Mouse (Mus musculus) midbrain, embryonic 13.5 days (tissue): Measurements from ENCODE around the gene Nck2. TPM values are rescaled to one million over a fixed set of nuclear protein-coding genes. Genes with fewer than 3 reads are reported as not detected.

ENCODE experiments used
- ATAC-seq: fragments of 200-750 bp; cut with Nextera tagmentation; 2 replicates; pipeline ENCODE4 v1.8.0; 2017; ENCODE audit warnings: mild to moderate bottlenecking, moderate TSS enrichment, moderate library complexity
- H3K27ac ChIP-seq: fragments of 300-500 bp; sonication (generic); 2 replicates; pipeline ENCODE4 v1.5.1; 2015; ENCODE audit warnings: inconsistent platforms, mild to moderate bottlenecking, moderate library complexity
- H3K27me3 ChIP-seq: fragments of 300-500 bp; sonication (generic); 2 replicates; pipeline ENCODE4 v1.6.1; 2015; ENCODE audit warnings: mild to moderate bottlenecking, inconsistent platforms
- H3K36me3 ChIP-seq: fragments of 300-500 bp; sonication (generic); 2 replicates; pipeline ENCODE4 v1.6.1; 2015; ENCODE audit warnings: mild to moderate bottlenecking, inconsistent platforms
- H3K4me1 ChIP-seq: fragments of 300-500 bp; sonication (generic); replicated peaks from 2 replicates; pipeline ENCODE4 v1.6.1; 2015; ENCODE audit warnings: inconsistent platforms
- H3K4me2 ChIP-seq: fragments of 300-500 bp; sonication (generic); replicated peaks from 2 replicates; pipeline ENCODE4 v1.6.1; 2015; ENCODE audit warnings: moderate library complexity, mild to moderate bottlenecking, inconsistent platforms
- H3K4me3 ChIP-seq: fragments of 300-500 bp; sonication (generic); replicated peaks from 2 replicates; pipeline ENCODE4 v1.5.1; 2015; ENCODE audit warnings: mild to moderate bottlenecking, inconsistent platforms
- H3K9ac ChIP-seq: fragments of 300-500 bp; sonication (generic); replicated peaks from 2 replicates; pipeline ENCODE4 v1.6.1; 2015; ENCODE audit warnings: mild to moderate bottlenecking, inconsistent platforms
- H3K9me3 ChIP-seq: fragments of 300-500 bp; sonication (generic); 2 replicates; pipeline ENCODE4 v1.6.1; 2016; ENCODE audit warnings: mild to moderate bottlenecking, inconsistent platforms
- WGBS: fragments of 180-500 bp; shearing (Covaris S2); methylation state at CpG from one replicate; pipeline ENCODE4 v1.1.7; 2015; 5-methylcytosine and 5-hydroxymethylcytosine counted together
- polyA plus RNA-seq: library from polyadenylated mRNA; unstranded; fragments of >200 nt; fragmentation: Nextera tagmentation; extraction: Ambion mirVana; gene quantifications from 2 replicates; pipeline ENCODE4 v1.2.1, GENCODE M21; 2015

The Nck2 gene
- polyA plus RNA-seq, 1 experiment from 2014 or later: 35.4 TPM

DNA sequence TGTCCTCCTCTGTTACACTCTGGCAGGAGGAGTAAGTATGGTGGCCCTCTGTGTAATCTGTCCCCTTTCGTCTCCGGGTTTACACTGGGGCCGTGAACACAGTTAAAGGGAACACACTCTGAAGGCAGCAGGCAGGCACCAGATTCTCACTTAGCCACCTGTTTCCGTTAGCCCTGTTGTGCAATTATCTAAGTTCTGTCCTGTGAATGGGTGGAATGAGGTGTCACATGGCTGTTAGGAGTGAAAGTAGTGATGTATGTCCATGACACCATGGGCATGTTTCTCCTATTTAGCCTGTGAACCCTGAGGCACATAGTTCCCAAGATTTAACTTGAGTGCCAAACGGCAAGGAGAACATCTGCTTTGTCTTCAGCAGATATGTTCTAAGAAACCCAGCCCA lies 55.7 kb downstream of the Nck2 start:
- H3K4me3 ChIP-seq: no peak overlapping the region
- no peak overlapping the region for H3K9ac ChIP-seq
- H3K4me2 ChIP-seq: no peak overlapping the region
- no peak for ATAC-seq
- peaks cover 26% of the 10 kb centered on the region for H3K27me3 ChIP-seq
- H3K36me3 ChIP-seq: no peaks in the 10 kb centered on the region
- 87% methylated on average over 5 of the region's 5 CpGs for WGBS
- no peaks in the 10 kb centered on the region for H3K9me3 ChIP-seq
- peaks cover 44% of the 10 kb centered on the region for H3K4me1 ChIP-seq
- H3K27ac ChIP-seq: no peak overlapping the region

DNA sequence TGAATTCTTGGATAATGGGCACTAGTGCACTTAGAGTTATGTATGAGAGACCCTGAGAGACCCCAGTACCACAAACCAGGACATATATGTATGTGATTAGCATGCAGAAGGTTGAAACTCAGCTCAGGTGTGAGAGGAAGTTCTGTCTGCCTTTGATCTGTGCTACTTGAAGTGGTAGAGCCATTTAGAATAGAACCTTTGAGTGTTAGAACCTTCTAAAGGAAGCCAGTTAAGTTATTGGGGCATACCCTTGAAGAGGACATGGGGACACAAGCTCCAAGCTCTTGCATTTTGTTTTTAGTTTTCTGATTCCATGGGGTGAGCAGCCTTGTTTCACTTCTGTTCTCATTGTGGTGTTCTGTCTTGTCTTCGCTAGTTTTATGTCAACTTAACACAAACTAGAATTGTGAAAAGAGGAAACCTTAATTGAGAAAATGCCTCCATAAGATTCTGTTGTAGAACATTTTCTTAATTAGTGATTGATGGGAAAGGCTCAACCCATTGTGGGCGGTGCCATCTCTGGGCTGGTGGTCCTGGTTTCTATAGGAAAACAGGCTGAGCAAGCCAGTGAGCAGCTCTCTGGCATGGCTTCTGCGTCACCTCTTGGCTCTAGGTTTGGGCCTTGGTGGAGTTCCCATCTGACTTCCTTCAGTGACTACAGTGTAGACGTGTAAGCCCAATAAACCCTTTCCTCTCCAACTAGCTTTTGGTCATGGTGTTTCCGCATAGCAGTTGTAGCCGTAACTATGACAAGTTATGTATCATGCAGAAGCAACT lies 57.0 kb downstream of the Nck2 start:
- no peak overlapping the region for H3K9ac ChIP-seq

DNA sequence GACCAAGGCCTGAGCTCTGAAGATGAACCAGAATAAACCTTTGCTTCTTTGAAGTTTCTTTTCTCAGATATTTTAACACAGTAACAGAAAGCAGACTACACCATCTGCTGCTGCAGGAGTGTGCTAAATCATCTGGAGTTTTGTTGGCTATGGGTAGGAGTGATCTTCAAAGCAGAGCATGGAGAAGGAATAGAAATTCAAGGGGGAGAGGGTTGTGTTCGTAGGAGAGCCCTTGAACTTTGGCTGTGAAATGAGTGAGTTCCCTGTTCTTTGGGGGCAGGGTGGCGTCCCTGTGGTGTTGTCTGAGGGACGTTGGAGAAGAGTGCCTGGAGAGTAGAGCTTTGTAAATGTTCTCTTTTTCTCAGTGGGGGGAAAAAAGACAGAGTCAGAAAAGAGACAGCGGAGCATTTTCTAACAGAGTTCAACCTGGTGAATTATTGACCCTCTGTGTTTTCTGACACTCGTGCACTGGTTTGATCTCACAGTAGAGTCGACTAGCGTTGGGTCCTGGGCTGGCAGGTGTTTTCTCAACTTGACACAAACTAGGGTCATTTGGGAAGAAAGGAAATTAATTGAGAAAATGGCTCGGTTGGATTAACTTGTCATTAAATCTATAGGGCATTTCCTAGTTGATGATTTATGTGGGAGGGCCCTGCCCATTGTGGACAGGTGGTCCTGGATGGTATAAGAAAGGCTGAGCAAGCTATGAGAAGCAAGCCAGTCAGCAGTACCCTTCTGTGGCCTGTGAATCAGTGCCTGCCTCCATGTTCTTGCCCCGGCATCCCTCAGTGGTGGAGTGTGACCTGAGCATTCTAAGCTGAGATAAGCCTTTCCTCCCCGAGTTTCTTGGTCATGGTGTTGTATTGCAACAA lies 57.8 kb downstream of the Nck2 start:
- no peak overlapping the region for H3K4me3 ChIP-seq
- H3K36me3 ChIP-seq: no peaks in the 10 kb centered on the region
- H3K4me1 ChIP-seq: peaks cover 53% of the 10 kb centered on the region
- H3K9ac ChIP-seq: no peak overlapping the region
- peaks cover 26% of the 10 kb centered on the region for H3K27me3 ChIP-seq
- WGBS: 69% methylated on average over 10 of the region's 10 CpGs
- no peak for ATAC-seq
- no peaks in the 10 kb centered on the region for H3K9me3 ChIP-seq
- no peak overlapping the region for H3K4me2 ChIP-seq
- H3K27ac ChIP-seq: no peak overlapping the region

More for the DNA sequence above, 57.0 kb downstream of the Nck2 start:
- peaks cover 26% of the 10 kb centered on the region for H3K27me3 ChIP-seq
- no peak overlapping the region for H3K4me2 ChIP-seq
- no peaks in the 10 kb centered on the region for H3K9me3 ChIP-seq
- no peak for ATAC-seq
- no peak overlapping the region for H3K4me3 ChIP-seq
- H3K36me3 ChIP-seq: no peaks in the 10 kb centered on the region
- 92% methylated on average over 6 of the region's 6 CpGs for WGBS
- H3K4me1 ChIP-seq: peaks cover 52% of the 10 kb centered on the region
- H3K27ac ChIP-seq: no peak overlapping the region

DNA sequence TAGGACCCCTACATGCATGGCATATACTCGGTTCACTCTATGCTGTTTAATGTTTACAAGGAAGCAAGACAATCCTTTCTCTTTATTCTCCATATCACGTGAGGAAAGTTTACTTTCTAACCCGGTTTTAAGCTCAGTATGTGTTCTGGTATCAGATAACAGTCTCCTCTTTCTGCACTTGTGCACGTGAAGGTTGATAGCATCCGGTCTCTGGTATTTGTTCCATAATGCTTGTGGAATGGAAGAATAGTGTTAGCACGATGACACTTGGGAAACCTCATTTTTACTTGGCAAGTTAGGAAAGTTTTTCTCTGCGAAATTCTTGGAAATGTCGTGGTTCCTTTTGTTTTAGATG lies 58.4 kb downstream of the Nck2 start:
- Histone ChIP-seq H3K27me3 (peaks cover 26% of the 10 kb centered on the region), H3K4me1 (peaks cover 50% of the 10 kb centered on the region), H3K27ac (no peak overlapping the region), H3K4me2 (no peak overlapping the region), H3K9me3 (no peaks in the 10 kb centered on the region), H3K36me3 (no peaks in the 10 kb centered on the region), H3K4me3 (no peak overlapping the region), H3K9ac (no peak overlapping the region)
- no peak for ATAC-seq
- WGBS: 63% methylated on average over 8 of the region's 8 CpGs

DNA sequence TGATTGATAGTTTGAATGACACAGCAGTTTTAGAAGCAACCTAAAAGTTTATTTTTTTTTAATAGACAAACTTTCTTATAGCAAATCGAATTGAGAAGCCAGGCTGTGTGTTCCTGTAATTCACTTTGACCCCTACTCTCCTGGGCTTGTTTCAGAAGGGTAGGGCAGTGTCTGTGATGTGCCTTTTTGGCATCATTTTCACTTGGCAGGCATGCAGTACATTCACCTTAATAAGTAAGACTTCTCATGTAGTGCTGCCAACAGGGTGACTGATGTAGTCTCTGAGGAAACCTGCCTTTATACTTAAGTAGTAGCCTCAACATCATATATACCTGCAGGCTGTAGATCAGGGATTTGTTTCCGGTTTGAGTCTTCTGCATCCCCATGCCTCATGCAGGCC lies 58.9 kb downstream of the Nck2 start:
- 90% methylated on average over 2 of the region's 2 CpGs for WGBS
- Histone ChIP-seq H3K4me1 (peaks cover 45% of the 10 kb centered on the region), H3K27ac (no peak overlapping the region), H3K36me3 (no peaks in the 10 kb centered on the region), H3K27me3 (peaks cover 26% of the 10 kb centered on the region), H3K9ac (no peak overlapping the region), H3K9me3 (no peaks in the 10 kb centered on the region), H3K4me2 (no peak overlapping the region), H3K4me3 (no peak overlapping the region)
- no peak for ATAC-seq

DNA sequence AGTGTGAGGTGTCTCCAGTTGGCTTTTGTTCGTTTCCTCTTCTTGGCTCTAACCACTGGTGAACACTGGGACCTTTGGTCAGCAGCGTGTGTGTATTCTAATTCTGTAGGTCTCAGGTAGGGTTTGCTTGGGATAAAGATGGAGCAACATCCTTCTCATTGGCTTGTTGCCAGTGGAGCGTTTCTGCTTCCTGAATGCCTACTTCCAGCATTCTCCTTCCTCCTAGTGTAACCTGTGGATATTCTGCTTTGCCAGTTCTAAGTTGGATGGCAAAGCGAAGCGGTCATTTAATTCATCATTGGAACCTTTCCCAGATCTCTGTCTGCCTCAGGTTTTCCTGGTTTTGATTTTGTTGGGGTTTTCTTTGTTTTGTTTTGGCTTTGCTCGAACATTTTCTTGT lies 59.3 kb downstream of the Nck2 start:
- no peak overlapping the region for H3K4me2 ChIP-seq
- no peak overlapping the region for H3K4me3 ChIP-seq
- peaks cover 44% of the 10 kb centered on the region for H3K4me1 ChIP-seq
- H3K9ac ChIP-seq: no peak overlapping the region
- no peaks in the 10 kb centered on the region for H3K36me3 ChIP-seq
- 84% methylated on average over 6 of the region's 6 CpGs for WGBS
- peaks cover 26% of the 10 kb centered on the region for H3K27me3 ChIP-seq
- H3K27ac ChIP-seq: no peak overlapping the region
- no peaks in the 10 kb centered on the region for H3K9me3 ChIP-seq
- no peak for ATAC-seq

DNA sequence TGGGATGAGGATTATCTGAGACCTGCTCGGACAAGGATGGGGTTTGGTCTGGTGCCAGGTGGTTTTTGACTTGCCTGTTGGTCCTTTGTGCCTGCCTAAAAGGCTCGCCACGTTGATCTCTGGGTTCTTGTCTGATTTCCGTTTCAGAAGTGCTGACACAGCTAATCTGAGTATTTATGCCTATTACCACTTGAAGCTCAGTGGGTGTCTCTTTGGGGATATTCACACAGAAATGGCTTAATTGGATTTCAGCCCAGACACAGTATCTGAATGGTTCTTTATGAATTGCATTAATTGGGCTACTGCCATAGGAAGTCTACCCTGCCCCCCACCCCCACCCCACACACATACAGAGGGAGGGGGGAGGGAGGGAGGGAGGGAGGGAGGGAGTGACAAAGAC lies 59.9 kb downstream of the Nck2 start:
- peak; percentile 91 for ATAC-seq
- Histone ChIP-seq H3K9ac (no peak overlapping the region), H3K4me2 (no peak overlapping the region), H3K9me3 (no peaks in the 10 kb centered on the region), H3K4me3 (no peak overlapping the region), H3K27me3 (peaks cover 26% of the 10 kb centered on the region), H3K4me1 (peaks cover 44% of the 10 kb centered on the region), H3K36me3 (no peaks in the 10 kb centered on the region), H3K27ac (no peak overlapping the region; the same call in 1 of the 2 replicates)
- 6% methylated on average over 4 of the region's 4 CpGs for WGBS

DNA sequence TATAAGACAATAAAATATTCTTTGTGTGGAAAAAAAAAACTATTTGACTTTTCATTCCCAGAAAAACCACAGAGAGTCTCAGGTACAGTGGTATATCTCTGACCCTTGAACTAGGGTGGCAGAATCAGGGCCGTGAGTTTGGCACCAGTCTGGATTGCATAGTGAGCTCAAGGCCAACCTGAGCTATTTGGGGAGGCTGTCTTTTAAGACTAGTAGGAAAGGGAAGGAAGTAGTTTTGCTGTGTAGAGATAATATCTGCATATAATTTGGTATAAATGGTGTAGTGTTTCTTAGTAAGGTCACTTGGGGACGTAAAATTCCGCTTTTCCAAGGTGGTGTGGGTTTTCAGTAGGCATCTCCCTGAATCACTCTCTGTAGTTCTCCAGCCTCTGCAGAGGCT lies 62.3 kb downstream of the Nck2 start:
- no peak overlapping the region for H3K4me2 ChIP-seq
- H3K4me3 ChIP-seq: no peak overlapping the region
- no peaks in the 10 kb centered on the region for H3K9me3 ChIP-seq
- peaks cover 11% of the 10 kb centered on the region for H3K27me3 ChIP-seq
- ATAC-seq: no peak
- H3K27ac ChIP-seq: no peak overlapping the region
- H3K4me1 ChIP-seq: peaks cover 46% of the 10 kb centered on the region
- 91% methylated on average over 3 of the region's 3 CpGs for WGBS
- no peak overlapping the region for H3K9ac ChIP-seq
- peaks cover 3% of the 10 kb centered on the region; the same call in 1 of the 2 replicates for H3K36me3 ChIP-seq

DNA sequence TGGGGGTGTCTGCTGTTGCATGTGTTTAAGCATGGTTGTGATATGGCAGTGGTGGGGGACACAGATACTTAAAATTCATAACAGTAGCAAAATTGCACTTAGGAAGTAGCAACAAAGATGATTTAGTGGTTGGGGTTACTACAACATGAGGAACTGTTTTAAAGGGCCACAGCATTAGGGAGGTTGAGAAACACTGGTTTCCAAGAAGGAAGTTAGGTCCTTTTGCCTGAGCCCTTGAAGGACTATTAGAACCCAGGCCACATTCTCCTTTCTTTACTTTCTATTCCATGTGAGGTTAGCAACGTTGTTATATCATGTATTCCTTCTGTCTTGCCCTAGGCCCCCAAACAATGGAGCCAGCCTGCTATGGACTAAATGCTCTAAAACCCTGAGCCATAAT lies 63.4 kb downstream of the Nck2 start:
- H3K27me3 ChIP-seq: no peaks in the 10 kb centered on the region
- H3K4me3 ChIP-seq: no peak overlapping the region
- no peak overlapping the region for H3K4me2 ChIP-seq
- ATAC-seq: no peak
- H3K9me3 ChIP-seq: no peaks in the 10 kb centered on the region
- 93% methylated on average over 1 of the region's 1 CpGs for WGBS
- peaks cover 7% of the 10 kb centered on the region for H3K36me3 ChIP-seq
- H3K4me1 ChIP-seq: peaks cover 35% of the 10 kb centered on the region
- H3K9ac ChIP-seq: no peak overlapping the region
- H3K27ac ChIP-seq: no peak overlapping the region

DNA sequence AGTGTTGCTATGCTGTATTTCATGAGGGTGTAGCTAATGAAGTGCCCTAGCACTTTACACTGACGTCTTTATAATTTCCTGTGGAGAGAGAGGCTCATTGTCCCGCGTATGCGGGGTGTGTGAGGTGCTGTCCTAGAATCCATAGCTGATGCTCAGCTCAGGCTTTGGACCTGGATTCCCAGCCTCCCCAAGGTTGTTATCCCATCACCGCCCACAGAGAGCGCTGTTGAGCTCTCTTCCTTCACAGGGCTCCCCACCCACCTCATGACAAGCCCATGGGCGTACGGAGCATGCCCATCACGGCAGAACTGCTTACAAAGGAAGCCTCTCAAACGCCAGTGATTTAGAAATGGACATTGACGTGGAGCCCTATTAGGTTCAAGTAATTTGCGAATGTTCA lies 66.9 kb downstream of the Nck2 start:
- Histone ChIP-seq H3K4me1 (peaks cover 8% of the 10 kb centered on the region), H3K9ac (no peak overlapping the region), H3K4me3 (no peak overlapping the region), H3K27me3 (no peaks in the 10 kb centered on the region), H3K9me3 (no peaks in the 10 kb centered on the region), H3K27ac (no peak overlapping the region), H3K36me3 (peaks cover 15% of the 10 kb centered on the region), H3K4me2 (no peak overlapping the region)
- WGBS: 80% methylated on average over 12 of the region's 12 CpGs
- ATAC-seq: peak; percentile 59

DNA sequence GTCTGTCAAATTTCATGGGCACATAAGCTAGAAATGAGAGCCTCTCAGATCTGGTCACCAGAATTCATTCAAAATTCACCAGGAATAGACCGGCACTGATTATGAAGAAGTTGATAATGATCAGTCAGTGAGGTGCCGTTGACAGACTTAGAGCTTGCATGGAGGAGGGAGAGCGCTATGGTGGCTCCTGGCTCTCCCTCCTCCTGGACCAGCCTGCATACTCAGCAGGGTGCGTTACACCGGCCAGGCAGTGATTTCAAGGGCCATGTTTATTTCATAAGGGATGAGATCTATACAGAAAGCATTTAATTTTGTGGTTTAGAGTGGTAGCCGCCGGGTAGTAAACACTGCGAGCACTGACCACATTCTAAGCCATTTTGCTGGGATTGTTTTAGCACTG lies 67.3 kb downstream of the Nck2 start:
- Histone ChIP-seq H3K27me3 (no peaks in the 10 kb centered on the region), H3K9me3 (no peaks in the 10 kb centered on the region), H3K4me1 (peaks cover 4% of the 10 kb centered on the region; the same call in 1 of the 2 replicates), H3K9ac (no peak overlapping the region), H3K27ac (no peak overlapping the region), H3K4me3 (no peak overlapping the region), H3K36me3 (peaks cover 15% of the 10 kb centered on the region), H3K4me2 (no peak overlapping the region)
- ATAC-seq: peak; percentile 66; the same call in 1 of the 2 replicates
- WGBS: 78% methylated on average over 8 of the region's 8 CpGs

DNA sequence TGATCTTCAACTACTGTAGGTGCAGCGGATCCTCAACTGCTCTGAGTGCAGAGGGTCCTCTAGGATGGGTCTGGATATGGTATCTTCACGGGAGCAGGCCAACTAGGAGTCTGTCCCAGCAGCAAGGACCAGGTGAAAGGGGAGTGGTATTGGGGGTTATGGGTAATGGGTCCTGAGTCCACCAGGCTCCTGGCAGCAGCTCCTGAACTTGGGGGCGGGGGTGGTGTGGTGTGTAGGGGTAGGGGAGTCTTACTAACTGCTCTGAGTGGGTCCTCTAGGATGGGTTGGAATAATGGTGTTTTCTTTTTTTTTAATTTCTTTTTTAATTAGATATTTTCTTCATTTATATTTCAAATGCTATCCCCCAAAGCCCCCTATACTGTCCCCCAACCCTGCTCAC lies 73.0 kb downstream of the Nck2 start:
- H3K4me3 ChIP-seq: no peak overlapping the region
- no peaks in the 10 kb centered on the region for H3K27me3 ChIP-seq
- no peak overlapping the region for H3K4me2 ChIP-seq
- H3K4me1 ChIP-seq: no peaks in the 10 kb centered on the region
- peaks cover 12% of the 10 kb centered on the region for H3K36me3 ChIP-seq
- no peak overlapping the region for H3K27ac ChIP-seq
- WGBS: 97% methylated on average over 3 of the region's 3 CpGs
- ATAC-seq: 0 out of 2 replicates have a peak, but pooled peaks have one; percentile 24
- H3K9me3 ChIP-seq: no peaks in the 10 kb centered on the region
- H3K9ac ChIP-seq: no peak overlapping the region
